8 mouse cellular contexts compared by ENCODE assay signal in genomic region chr8:46741281-46741791, GRCm38 (mm10). TPM values are rescaled to one million over a fixed set of nuclear protein-coding genes. Genes with fewer than 3 reads are reported as not detected.
DNase-seq lines count a peak whose midpoint lies in the region; ATAC-seq and TF ChIP-seq lines count a peak whose summit lies in the region.

No protein-coding gene starts in this region.

- H3K27ac ChIP-seq in hindbrain, embryonic 16.5 days (ENCODE audit: low read depth, low read length): peak overlapping the region; percentile 93
- H3K27ac ChIP-seq in left cerebral cortex, adult 2 months: peak overlapping the region; percentile 97

- TF ChIP-seq CTCF in left cerebral cortex, adult 2 months (IDR thresholded peaks at IDR 0.05): no peak; the same call in 1 of the 2 replicates

- no peaks in the 10 kb centered on the region; the same call in 1 of the 2 replicates for H3K9me3 ChIP-seq in hindbrain, embryonic 16.5 days (ENCODE audit: control insufficient read depth, low read length)

- intact Hi-C loops in left cerebral cortex, adult 2 months (cut with DNase I): loop anchor here (5.0 kb wide), 1 partner anchor 546 kb away; no protein-coding TSS in a partner anchor

- ATAC-seq in hindbrain, embryonic 16.5 days: peak; percentile 69

- 2% methylated on average over 24 of the region's 28 CpGs for WGBS in hindbrain, embryonic 16.5 days

- peak; percentile 42 for DNase-seq in layer of hippocampus, adult 11-12 months (ENCODE audit: low spot score)
- no peak for DNase-seq in layer of hippocampus, adult 9-10 months (ENCODE audit: low spot score)
- peak; percentile 59 for DNase-seq in cerebellum, adult 9-11 months
- peak; percentile 40 to 45 for DNase-seq in frontal cortex, postnatal 14 days (ENCODE audit: low spot score in 2 of 2)
- DNase-seq in left cerebral cortex, adult 2 months (ENCODE audit: extremely low spot score in 1 of 2, low spot score in 2 of 2): peak; percentile 44 to 51
- peak; percentile 80 for DNase-seq in lung, postnatal 36 days
- DNase-seq in right cerebral cortex, postnatal 10 days (ENCODE audit: low spot score in 2 of 2): peak; percentile 60 to 67

- H3K27me3 ChIP-seq in hindbrain, embryonic 16.5 days (replicated peaks; ENCODE audit: control insufficient read depth, insufficient read depth, low read length): no peaks in the 10 kb centered on the region

- peak overlapping the region; percentile 99 for H3K9ac ChIP-seq in hindbrain, embryonic 16.5 days (ENCODE audit: low read depth, low read length)

- H3K4me2 ChIP-seq in hindbrain, embryonic 16.5 days (ENCODE audit: low read length): peak overlapping the region; percentile 88

- peaks cover 4% of the 10 kb centered on the region for H3K4me1 ChIP-seq in hindbrain, embryonic 16.5 days (ENCODE audit: control insufficient read depth, insufficient read depth, low read depth, low read length)

- no peaks in the 10 kb centered on the region for H3K36me3 ChIP-seq in hindbrain, embryonic 16.5 days (ENCODE audit: control insufficient read depth, insufficient read depth, low read length)

- H3K4me3 ChIP-seq in hindbrain, embryonic 16.5 days (ENCODE audit: low read length): peak overlapping the region; percentile 95
- H3K4me3 ChIP-seq in left cerebral cortex, adult 2 months: peak overlapping the region; percentile 94

RNA-seq across cellular contexts. Expression of gene Irf2, which starts 1.8 kb away (rescaled TPM):
- 11.1 TPM in 2 replicates for polyA plus RNA-seq in hindbrain, embryonic 16.5 days (2015; fragmentation: Nextera tagmentation; extraction: Ambion mirVana)
- 10 to 100 TPM; 70.7 to 79.6 TPM for total RNA-seq in left cerebral cortex, adult 2 months (2021)
